Mouse (Mus musculus): ENCODE results near the gene Plod3. TPM values are rescaled to one million over a fixed set of nuclear protein-coding genes. Genes with fewer than 3 reads are reported as not detected.

Plod3 gene
- polyA plus RNA-seq, 1 experiment from 2014 or later = 39.0 TPM

DNA sequence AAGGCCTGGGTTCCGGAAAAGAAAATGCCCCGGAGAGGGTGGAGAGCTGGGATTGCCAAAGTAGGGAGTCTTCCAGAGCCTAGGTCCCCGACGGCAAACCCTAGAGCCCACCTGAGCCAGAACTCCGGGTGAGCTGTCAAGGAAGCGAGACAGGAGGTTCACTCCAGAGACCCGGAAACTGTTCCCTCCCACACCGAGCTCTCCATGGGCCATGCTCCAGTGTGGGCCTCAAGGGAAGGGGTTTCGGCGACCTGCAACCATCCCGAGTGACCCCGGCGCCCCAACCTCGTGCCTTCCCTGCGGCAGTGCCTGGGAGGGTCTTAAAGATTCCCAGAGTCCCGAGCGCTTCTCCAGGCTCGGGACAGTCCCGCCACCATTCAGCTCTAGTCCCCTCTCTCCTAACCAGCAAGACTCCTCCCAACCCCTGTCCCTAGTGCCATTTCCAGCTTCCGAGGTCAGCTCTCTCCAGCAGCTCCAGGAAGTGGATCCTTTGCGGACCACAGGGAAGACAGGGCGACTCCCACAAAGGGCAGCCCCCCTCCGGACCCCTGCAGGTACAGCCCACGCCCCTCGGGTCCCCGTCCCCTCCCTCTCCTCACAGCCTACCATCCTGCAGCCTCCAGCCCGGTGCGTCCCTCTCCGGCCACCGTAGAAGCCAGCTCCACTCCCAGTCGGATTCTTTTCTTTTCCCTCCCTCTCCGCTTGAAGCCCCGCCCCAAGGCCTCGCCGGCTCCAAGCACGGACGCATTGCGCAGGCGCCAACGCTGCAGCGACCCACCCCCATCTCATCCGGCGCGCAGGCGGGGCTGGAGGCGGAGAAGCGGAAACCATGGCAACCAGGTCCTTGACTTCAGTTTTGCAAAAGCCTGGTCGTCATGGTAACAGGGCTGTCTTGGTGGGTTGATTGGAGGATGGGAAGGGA is 58.8 kb downstream of the Plod3 start, which contains the start of gene Ap1s1:
Ap1s1 (minus strand) TSS at position 734 of the 922 bp plus-strand sequence.
- peak within 1 kb of the TSS; percentile 83 for H3K9ac ChIP-seq (replicated peaks)
- under 1% methylated on average over 48 of the region's 48 CpGs for WGBS
- peaks cover 18% of the 10 kb centered on the region for H3K4me1 ChIP-seq
- peak within 1 kb of the TSS; percentile 93 for H3K4me2 ChIP-seq
- H3K4me3 ChIP-seq (replicated peaks) = peak within 1 kb of the TSS; percentile 67
- no peaks in the 10 kb centered on the region for H3K9me3 ChIP-seq (replicated peaks)
- H3K27ac ChIP-seq (replicated peaks) = peak within 1 kb of the TSS; percentile 77
- no peaks in the 10 kb centered on the region for H3K27me3 ChIP-seq (replicated peaks)
- H3K36me3 ChIP-seq = peaks cover 19% of the 10 kb centered on the region
- ATAC-seq (ENCODE audit: low FRiP score) = peak; percentile 91

MicroRNAs encoded within 50 kb of the gene (microRNA counts, 519-probe panel; counts per million panel counts)
- not detected for microRNA mmu-miR-702

Small RNAs within 50 kb of the gene (microRNA-seq; reads per million reads assigned to microRNA genes)
- gene Mir702 = 47.1 reads per million, percentile 43 among the genes with 10 or more reads in this experiment

Other genes with a start within 250 kb of the Plod3 start
- 35.4 and 45.5 TPM in 2 replicates for gene Col26a1, start 103.8 kb upstream of the Plod3 start, polyA plus RNA-seq (2015; fragmentation: Nextera tagmentation; extraction: Ambion mirVana)
- gene Ift22, start 78.9 kb upstream of the Plod3 start, polyA plus RNA-seq (2015; fragmentation: Nextera tagmentation; extraction: Ambion mirVana) = 106 and 115 TPM in 2 replicates
- gene Fis1, start 33.7 kb upstream of the Plod3 start, polyA plus RNA-seq (2015; fragmentation: Nextera tagmentation; extraction: Ambion mirVana) = 339 and 354 TPM in 2 replicates
- gene Cldn15, start 20.4 kb upstream of the Plod3 start, polyA plus RNA-seq (2015; fragmentation: Nextera tagmentation; extraction: Ambion mirVana) = 0.67 and 1.0 TPM in 2 replicates
- 126 and 137 TPM in 2 replicates for gene Znhit1, start 1.0 kb downstream of the Plod3 start, polyA plus RNA-seq (2015; fragmentation: Nextera tagmentation; extraction: Ambion mirVana)
- gene Vgf, start 39.4 kb downstream of the Plod3 start, polyA plus RNA-seq (2015; fragmentation: Nextera tagmentation; extraction: Ambion mirVana) = 12.3 and 14.0 TPM in 2 replicates
- gene Ap1s1, start 59.1 kb downstream of the Plod3 start, polyA plus RNA-seq (2015; fragmentation: Nextera tagmentation; extraction: Ambion mirVana) = 209 and 222 TPM in 2 replicates
- gene Serpine1, start 85.2 kb downstream of the Plod3 start, polyA plus RNA-seq (2015; fragmentation: Nextera tagmentation; extraction: Ambion mirVana) = 0.23 and 0.26 TPM in 2 replicates
- gene Trim56, start 129.2 kb downstream of the Plod3 start, polyA plus RNA-seq (2015; fragmentation: Nextera tagmentation; extraction: Ambion mirVana) = 2.4 and 5.4 TPM in 2 replicates
- gene Muc3, start 162.3 kb downstream of the Plod3 start, polyA plus RNA-seq (2015; fragmentation: Nextera tagmentation; extraction: Ambion mirVana) = 0.34 TPM in 1 of 2 replicates, not detected in the other
- 0.65 and 1.6 TPM in 2 replicates for gene Muc3a, start 225.4 kb downstream of the Plod3 start, polyA plus RNA-seq (2015; fragmentation: Nextera tagmentation; extraction: Ambion mirVana)

Data from neural tube, embryonic 15.5 days (tissue).